Mouse (Mus musculus) forebrain, embryonic 10.5 days (tissue): ENCODE data around the gene Ndufa7. TPM values are rescaled to one million over a fixed set of nuclear protein-coding genes. Genes with fewer than 3 reads are reported as not detected.
"Not testable (repeated sequence)": the region's sequence is repeated elsewhere in the genome, so short reads cannot be mapped to it uniquely, and the experiment has no call there.

Source experiments
- DNase-seq: peaks from one replicate; pipeline ENCODE4 v3.0.0-alpha.2; 2017; ENCODE audit warnings: low spot score; ENCODE audit errors: extremely low spot score
- H3K27ac ChIP-seq: fragments of 300-500 bp; sonication (generic); 2 replicates; pipeline ENCODE4 v1.5.1; 2016; ENCODE audit warnings: mild to moderate bottlenecking
- H3K27me3 ChIP-seq: fragments of 300-500 bp; sonication (generic); 2 replicates; pipeline ENCODE4 v1.6.1; 2016; ENCODE audit warnings: mild to moderate bottlenecking; ENCODE audit not compliant: poor library complexity, severe bottlenecking
- H3K36me3 ChIP-seq: fragments of 300-500 bp; sonication (generic); replicated peaks from 2 replicates; pipeline ENCODE4 v1.6.1; 2016; ENCODE audit warnings: mild to moderate bottlenecking, moderate library complexity
- H3K4me1 ChIP-seq: fragments of 300-500 bp; sonication (generic); 2 replicates; pipeline ENCODE4 v1.6.1; 2016
- H3K4me3 ChIP-seq: fragments of 300-500 bp; sonication (generic); 2 replicates; pipeline ENCODE4 v1.5.1; 2016; ENCODE audit warnings: mild to moderate bottlenecking, moderate library complexity
- H3K9me3 ChIP-seq: fragments of 300-500 bp; sonication (generic); 2 replicates; pipeline ENCODE4 v1.6.1; 2016; ENCODE audit warnings: mild to moderate bottlenecking, moderate library complexity
- WGBS: fragments of 180-500 bp; shearing (Covaris S2); methylation state at CpG from one replicate; pipeline ENCODE4 v1.1.7; 2016; 5-methylcytosine and 5-hydroxymethylcytosine counted together
- polyA plus RNA-seq: library from polyadenylated mRNA; unstranded; fragments of >200 nt; fragmentation: Nextera tagmentation; extraction: Ambion mirVana; gene quantifications from 2 replicates; pipeline ENCODE4 v1.2.1, GENCODE M21; 2016

The Ndufa7 gene
- polyA plus RNA-seq, 1 experiment from 2014 or later: 441 TPM

DNA sequence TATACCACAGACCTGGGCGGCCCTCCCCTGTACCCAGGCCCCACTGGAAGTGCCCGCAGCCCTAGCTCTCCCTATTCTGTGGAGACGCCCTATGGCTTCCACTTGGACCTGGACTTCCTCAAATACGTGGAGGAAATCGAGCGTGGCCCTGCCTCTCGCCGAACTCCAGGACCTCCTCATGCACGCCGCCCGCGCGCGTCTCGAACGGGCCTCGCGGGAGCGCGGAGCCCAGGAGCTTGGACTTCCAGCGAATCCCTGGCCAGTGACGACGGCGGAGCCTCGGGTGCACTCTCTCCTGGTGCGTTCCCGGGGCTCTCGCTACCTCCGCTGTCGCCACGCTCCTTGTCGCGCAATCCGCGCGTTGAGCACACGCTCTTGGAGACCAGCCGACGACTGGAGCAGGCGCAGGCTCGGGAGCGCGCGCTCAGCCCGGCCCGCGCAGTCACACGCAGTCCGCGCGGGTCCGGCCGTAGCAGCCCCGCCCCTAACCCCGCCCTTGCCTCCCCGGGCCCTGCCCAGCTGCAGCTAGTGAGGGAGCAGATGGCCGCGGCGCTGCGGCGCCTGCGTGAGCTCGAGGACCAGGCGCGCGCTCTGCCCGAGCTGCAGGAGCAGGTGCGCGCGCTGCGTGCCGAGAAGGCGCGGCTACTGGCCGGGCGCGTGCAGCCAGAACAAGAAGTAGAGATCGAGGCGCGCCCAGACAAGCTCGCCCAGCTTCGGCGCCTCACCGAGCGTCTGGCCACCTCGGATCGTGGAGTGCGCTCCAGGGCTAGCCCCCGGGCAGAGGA is 7.0 kb upstream of the Ndufa7 start:
- Histone ChIP-seq H3K27me3 (no peaks in the 10 kb centered on the region), H3K36me3 (peaks cover 48% of the 10 kb centered on the region), H3K4me1 (peaks cover 36% of the 10 kb centered on the region), H3K4me3 (peak overlapping the region; percentile 59), H3K9me3 (no peaks in the 10 kb centered on the region), H3K27ac (peak overlapping the region; percentile 92)
- peak; percentile 93 for DNase-seq
- WGBS: under 1% methylated on average over 89 of the region's 89 CpGs

DNA sequence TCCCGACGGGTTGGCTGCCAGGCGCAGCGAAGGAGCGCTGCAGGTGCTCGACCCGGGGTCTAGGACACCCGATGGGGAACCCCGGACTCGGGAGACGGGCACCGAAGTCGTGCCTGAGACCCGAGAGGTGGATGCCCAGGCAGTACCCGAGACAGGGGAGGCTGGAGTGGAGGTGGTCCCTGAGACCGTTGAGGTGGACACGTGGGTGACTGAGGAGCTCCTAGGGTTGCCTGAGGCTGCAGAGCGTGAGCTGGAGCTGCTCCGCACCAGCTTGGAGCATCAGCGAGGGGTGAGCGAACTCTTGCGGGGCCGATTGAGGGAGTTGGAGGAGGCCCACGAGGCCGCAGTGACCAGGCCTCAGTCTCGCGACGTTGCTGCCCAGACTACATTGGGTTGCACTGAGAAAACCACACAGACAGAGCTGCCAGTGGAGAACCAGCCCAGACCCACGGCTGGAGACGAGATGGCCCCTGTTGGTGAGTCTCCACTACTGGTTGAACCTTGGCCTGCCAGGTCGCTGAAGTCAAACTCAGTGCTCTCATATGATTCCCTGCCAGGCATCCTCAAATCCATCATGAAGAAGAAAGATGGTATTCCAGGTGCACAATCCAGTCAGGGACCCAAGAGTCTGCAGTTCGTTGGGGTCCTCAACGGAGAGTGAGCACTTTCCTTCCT is 6.3 kb upstream of the Ndufa7 start:
- Histone ChIP-seq H3K9me3 (no peaks in the 10 kb centered on the region), H3K4me1 (peaks cover 44% of the 10 kb centered on the region), H3K4me3 (peak overlapping the region; percentile 59), H3K27me3 (no peaks in the 10 kb centered on the region), H3K27ac (peak overlapping the region; percentile 92), H3K36me3 (peaks cover 55% of the 10 kb centered on the region)
- DNase-seq: no peak
- WGBS: 22% methylated on average over 33 of the region's 33 CpGs

- peak overlapping the region; percentile 84; the same call in 1 of the 2 replicates for H3K4me3 ChIP-seq
- peaks cover 70% of the 10 kb centered on the region for H3K36me3 ChIP-seq
- peaks cover 52% of the 10 kb centered on the region for H3K4me1 ChIP-seq
- no peak for DNase-seq
- 90% methylated on average over 1 of the region's 1 CpGs for WGBS
- peak overlapping the region; percentile 26; the same call in 1 of the 2 replicates for H3K27ac ChIP-seq
- H3K27me3 ChIP-seq: no peaks in the 10 kb centered on the region
- H3K9me3 ChIP-seq: no peaks in the 10 kb centered on the region
Measured at GRCm38 (mm10) chr17:33822436-33822959, 1.9 kb upstream of the Ndufa7 start.

DNA sequence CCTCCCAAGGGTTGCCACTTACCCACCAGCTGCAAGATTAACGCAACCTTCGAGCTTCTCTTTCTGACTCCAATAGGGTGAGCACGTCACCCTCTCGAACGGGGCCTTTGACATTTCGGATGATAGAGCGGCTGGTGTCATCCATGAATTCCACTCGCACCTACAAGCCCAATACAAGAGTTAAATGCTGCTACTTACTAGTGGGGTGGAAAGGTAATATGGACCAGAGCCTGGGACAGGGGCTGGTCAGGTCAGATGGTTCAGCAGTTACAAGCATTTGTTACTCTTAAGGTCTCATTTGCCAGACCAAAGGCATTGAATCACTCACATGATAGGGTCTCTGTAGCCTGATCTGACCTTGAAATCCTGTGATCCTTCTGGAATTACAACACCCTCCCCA is 1.2 kb upstream of the Ndufa7 start:
- not testable (repeated sequence) for DNase-seq, H3K9me3 ChIP-seq, H3K27me3 ChIP-seq
- 90% methylated on average over 8 of the region's 8 CpGs for WGBS
- peak overlapping the region; percentile 84 for H3K4me3 ChIP-seq
- H3K27ac ChIP-seq: peak overlapping the region; percentile 93
- peaks cover 45% of the 10 kb centered on the region for H3K4me1 ChIP-seq
- peaks cover 73% of the 10 kb centered on the region for H3K36me3 ChIP-seq

GRCm38 (mm10) chr17:33824997-33825330 is 592 bp downstream of the Ndufa7 start:
- H3K27ac ChIP-seq: peak overlapping the region; percentile 93

DNA sequence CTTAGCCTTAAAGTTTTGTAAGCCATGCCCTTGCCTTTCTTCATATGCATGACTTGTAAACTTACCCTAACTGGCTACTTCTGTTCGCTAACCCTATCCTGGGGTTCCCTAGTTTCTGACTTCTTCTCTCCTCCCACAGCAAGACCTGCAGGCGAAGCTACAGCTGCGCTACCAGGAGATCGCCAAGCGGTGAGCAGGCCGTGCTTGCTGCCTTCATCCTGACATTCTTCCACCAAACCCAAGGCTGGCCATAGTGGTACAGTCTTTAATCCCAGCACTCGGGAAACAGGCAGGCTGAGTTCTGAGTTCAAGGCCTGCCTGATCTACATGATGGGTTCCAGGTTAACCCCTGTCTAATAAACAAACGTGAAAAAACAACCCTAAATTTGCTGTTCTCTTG is 1.1 kb downstream of the Ndufa7 start:
- H3K4me1 ChIP-seq: peaks cover 37% of the 10 kb centered on the region
- WGBS: 90% methylated on average over 8 of the region's 8 CpGs
- no peaks in the 10 kb centered on the region for H3K9me3 ChIP-seq
- peak overlapping the region; percentile 93 for H3K27ac ChIP-seq
- no peaks in the 10 kb centered on the region for H3K27me3 ChIP-seq
- H3K4me3 ChIP-seq: peak overlapping the region; percentile 84
- no peak for DNase-seq
- peaks cover 72% of the 10 kb centered on the region for H3K36me3 ChIP-seq

More at GRCm38 (mm10) chr17:33824997-33825330, 592 bp downstream of the Ndufa7 start:
- H3K4me3 ChIP-seq: peak overlapping the region; percentile 84
- not testable (repeated sequence) for H3K27me3 ChIP-seq, DNase-seq, H3K9me3 ChIP-seq
- H3K36me3 ChIP-seq: peaks cover 72% of the 10 kb centered on the region
- WGBS: 8% methylated on average over 6 of the region's 6 CpGs
- H3K4me1 ChIP-seq: peaks cover 37% of the 10 kb centered on the region

DNA sequence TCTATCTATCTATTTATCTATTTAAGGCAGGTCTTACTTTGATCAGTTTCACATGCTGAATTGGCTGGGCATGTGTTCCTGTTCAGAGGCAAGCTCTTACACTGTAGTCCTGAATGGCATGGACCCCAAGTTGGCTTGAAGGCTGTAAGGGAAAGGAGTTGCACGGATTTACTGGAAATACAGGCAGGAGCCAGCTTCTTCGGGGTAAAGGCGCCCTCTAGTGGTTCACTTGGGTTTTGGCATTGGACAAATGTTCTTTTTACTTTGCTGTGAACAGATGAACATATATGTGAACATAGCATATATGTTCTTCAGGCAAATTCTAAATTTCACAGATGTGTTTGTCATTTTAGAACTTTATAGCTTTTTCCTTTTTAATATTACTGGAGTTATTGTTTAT is 2.5 kb downstream of the Ndufa7 start:
- no peak overlapping the region for H3K27ac ChIP-seq
- 2% methylated on average over 3 of the region's 3 CpGs for WGBS
- H3K4me1 ChIP-seq: peaks cover 31% of the 10 kb centered on the region
- H3K4me3 ChIP-seq: no peak overlapping the region
- H3K9me3 ChIP-seq: no peaks in the 10 kb centered on the region
- DNase-seq: peak; percentile 74
- H3K36me3 ChIP-seq: peaks cover 72% of the 10 kb centered on the region
- H3K27me3 ChIP-seq: no peaks in the 10 kb centered on the region

DNA sequence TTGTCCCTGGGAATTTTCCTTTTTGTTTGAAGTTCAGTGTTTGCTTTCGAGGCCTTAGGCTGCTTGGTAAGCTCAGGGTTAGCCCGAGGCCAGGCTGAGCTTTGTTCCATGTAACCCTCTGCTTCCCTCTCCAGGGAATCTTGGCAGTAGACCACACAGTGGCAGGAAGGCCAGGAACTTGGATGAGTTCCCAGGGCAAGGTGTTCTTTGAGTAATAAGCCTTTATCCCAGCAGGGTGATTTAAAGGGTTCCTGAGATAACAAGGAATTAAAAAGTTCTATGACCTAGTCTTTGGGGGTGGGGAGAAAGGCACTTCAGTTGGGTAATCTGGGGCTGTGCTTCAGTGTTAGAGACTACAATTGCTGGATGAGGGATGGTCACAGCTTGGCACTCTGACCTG is 4.5 kb downstream of the Ndufa7 start:
- 79% methylated on average over 2 of the region's 2 CpGs for WGBS
- no peak for DNase-seq
- H3K27ac ChIP-seq: no peak overlapping the region
- H3K27me3 ChIP-seq: no peaks in the 10 kb centered on the region
- no peak overlapping the region for H3K4me3 ChIP-seq
- H3K36me3 ChIP-seq: peaks cover 74% of the 10 kb centered on the region
- peaks cover 13% of the 10 kb centered on the region for H3K4me1 ChIP-seq
- no peaks in the 10 kb centered on the region for H3K9me3 ChIP-seq

DNA sequence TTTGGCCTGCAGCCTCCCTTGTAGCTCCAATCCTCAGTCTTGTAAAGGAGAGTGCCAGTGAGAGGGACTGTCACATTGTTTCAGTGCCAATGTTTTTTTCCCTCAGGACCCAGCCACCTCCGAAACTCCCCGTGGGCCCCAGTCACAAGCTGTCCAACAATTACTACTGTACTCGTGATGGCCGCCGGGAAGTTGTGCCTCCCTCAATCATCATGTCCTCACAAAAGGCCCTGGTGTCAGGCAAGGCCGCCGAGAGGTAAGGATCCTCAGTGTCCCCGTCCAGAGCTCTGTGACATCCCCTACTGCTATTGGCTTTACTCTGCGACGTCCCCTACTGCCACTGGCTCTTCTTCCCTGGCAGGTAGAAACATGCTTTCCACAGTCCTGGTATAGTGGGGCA is 5.2 kb downstream of the Ndufa7 start:
- Histone ChIP-seq H3K4me1 (peaks cover 13% of the 10 kb centered on the region), H3K27me3 (no peaks in the 10 kb centered on the region), H3K27ac (no peak overlapping the region), H3K36me3 (peaks cover 81% of the 10 kb centered on the region), H3K9me3 (no peaks in the 10 kb centered on the region), H3K4me3 (no peak overlapping the region)
- WGBS: 93% methylated on average over 10 of the region's 10 CpGs
- DNase-seq: no peak

DNA sequence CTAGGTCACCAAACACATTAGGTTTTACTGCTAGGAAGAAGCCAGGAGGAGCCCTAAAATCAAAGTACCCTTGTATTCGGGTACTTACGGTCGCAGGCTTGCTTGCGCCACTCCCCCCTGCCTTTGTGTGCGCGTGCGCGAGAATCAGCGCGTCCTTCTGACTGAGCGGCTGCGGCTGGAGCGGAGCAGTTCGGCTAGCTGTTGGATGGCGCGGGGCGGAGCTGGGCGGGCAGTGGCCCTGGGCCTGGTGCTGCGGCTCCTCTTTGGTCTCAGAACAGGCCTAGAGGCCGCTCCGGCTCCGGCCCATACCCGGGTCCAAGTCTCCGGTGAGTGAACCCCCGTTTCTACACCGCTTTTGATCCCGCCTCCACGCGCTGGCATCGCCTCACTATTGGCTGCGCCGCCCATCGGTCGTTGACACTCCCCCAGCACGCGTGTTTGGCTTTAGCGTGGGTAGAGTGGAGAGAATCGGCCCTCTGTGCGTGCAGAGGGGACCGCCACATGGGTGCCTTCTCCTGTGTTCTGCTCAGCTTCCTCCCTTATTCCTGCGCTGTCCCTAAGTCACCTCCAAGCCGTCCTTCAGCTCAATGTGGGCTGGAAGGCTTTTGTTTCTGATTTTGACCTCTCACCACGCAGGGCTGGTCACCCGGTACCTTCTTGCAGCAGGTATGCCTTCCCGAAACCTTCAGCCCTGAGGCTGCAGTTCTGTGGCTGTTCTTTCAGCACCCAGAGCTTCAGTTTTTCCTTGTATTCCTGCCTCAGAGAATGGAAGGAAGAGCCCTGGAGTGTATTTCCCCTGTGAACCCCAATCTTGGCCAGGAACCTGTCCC is 18.8 kb downstream of the Ndufa7 start, which contains the start of gene Cd320:
Gene Cd320 (plus strand): TSS at position 126 of the 830 bp plus-strand sequence.
- H3K4me3 ChIP-seq: peak within 1 kb of the TSS; percentile 76
- DNase-seq: peak; percentile 88
- H3K27ac ChIP-seq: peak within 1 kb of the TSS; percentile 89
- H3K9me3 ChIP-seq: no peaks in the 10 kb centered on the region
- under 1% methylated on average over 45 of the region's 45 CpGs for WGBS
- peaks cover 24% of the 10 kb centered on the region for H3K4me1 ChIP-seq
- peaks cover 45% of the 10 kb centered on the region for H3K36me3 ChIP-seq
- no peaks in the 10 kb centered on the region for H3K27me3 ChIP-seq

- H3K27me3 ChIP-seq: no peaks in the 10 kb centered on the region
- H3K27ac ChIP-seq: no peak overlapping the region
- DNase-seq: no peak
- H3K4me1 ChIP-seq: peaks cover 24% of the 10 kb centered on the region
- 82% methylated on average over 1 of the region's 1 CpGs for WGBS
- peaks cover 45% of the 10 kb centered on the region for H3K36me3 ChIP-seq
- H3K9me3 ChIP-seq: no peaks in the 10 kb centered on the region
- peak overlapping the region; percentile 76 for H3K4me3 ChIP-seq
Measured at GRCm38 (mm10) chr17:33844196-33844595, 19.8 kb downstream of the Ndufa7 start.

DNA sequence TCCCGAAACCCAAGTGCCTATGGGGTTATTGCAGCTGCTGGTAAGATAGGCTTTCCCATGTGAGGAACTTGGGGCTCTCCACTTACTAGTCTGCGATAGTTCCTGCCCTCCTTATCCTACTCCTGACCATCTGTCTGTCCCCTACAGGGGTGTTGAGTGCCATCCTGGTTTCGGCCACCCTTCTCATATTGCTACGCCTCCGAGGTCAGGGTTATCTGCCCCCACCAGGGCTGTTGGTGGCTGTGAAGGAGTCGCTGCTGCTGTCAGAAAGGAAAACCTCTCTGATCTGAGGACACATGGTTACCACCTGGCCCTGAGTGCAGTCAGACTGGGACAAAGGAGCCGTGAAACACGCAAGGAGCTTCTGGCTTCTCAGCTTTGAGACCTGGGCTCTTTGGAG is 23.8 kb downstream of the Ndufa7 start:
- no peak for DNase-seq
- Histone ChIP-seq H3K27ac (no peak overlapping the region), H3K27me3 (no peaks in the 10 kb centered on the region), H3K4me3 (no peak overlapping the region), H3K4me1 (peaks cover 17% of the 10 kb centered on the region), H3K36me3 (peaks cover 51% of the 10 kb centered on the region), H3K9me3 (no peaks in the 10 kb centered on the region)
- 89% methylated on average over 8 of the region's 8 CpGs for WGBS
